Mouse (Mus musculus) MEL-GATA-1-ER (cell line): ENCODE results near the gene Sh2b2.

Experiments
- DNase-seq: peaks from one replicate; pipeline ENCODE4 v3.0.0-alpha.2; 2012; ENCODE audit warnings: low read depth; ENCODE audit errors: extremely low read depth

Gene Sh2b2

DNA sequence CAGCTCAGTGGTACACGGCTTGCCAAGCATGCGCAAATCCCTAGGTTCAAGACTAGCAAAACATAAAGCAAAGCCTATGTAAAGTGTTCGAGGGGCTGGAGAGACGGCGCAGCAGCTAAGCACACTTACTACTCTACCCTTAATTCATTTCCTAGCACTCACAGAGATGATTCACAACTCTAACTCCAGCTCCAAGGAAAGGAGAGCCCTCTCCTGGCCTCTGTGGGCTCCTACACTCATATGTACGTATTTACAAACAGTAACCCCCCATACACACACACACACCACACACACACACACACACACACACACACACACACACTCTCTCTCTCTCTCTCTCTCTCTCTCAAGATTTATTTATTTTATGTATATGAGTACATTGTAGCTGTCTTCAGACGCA, 62.6 kb downstream of the Sh2b2 start:
- DNase-seq: peak; percentile 23

DNA sequence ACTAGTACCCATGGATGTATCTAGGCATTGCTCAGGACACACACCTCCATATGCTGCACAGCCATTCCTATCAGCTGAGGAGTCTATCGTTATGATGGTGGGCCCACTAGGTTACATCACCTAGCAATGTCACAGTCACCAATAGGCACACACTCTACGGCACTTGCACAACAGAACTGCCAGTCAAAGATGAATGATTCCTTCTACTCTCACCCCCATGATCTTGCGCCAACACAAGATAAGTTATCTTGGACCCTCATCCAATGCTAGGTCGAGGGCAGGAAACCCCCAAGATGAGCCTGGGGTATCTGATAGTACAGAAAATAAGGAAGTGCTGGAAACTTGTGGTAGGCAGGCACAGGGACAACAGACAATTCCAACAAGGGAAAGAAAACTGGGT, 63.5 kb downstream of the Sh2b2 start:
- DNase-seq: peak; percentile 73

GRCm38 (mm10) chr5:136182049-136182448, 64.3 kb downstream of the Sh2b2 start:
- no peak for DNase-seq

DNA sequence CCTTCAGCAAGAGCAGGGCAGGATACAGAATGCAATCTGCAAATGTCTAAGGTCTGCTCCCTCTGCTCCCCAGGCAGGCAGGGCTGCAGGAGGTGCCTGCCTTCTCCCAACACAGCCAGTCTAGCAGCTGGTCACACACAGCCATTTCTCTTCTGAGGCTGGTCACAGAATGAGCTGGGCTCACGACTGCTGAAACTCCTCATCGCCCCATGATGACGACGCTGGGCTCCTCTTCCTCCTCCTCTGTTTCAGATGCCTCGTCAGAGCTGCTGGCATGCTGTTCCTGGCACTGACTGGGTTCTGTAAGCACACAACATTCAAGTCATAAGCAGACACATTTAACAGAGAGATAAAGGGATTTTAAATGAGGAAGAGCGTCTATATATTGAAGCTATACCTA, 65.2 kb downstream of the Sh2b2 start:
- DNase-seq: no peak

GRCm38 (mm10) chr5:136179594-136179993, 66.8 kb downstream of the Sh2b2 start:
- DNase-seq: no peak

GRCm38 (mm10) chr5:136173606-136174463, 72.5 kb downstream of the Sh2b2 start:
- peak; percentile 75 for DNase-seq

DNA sequence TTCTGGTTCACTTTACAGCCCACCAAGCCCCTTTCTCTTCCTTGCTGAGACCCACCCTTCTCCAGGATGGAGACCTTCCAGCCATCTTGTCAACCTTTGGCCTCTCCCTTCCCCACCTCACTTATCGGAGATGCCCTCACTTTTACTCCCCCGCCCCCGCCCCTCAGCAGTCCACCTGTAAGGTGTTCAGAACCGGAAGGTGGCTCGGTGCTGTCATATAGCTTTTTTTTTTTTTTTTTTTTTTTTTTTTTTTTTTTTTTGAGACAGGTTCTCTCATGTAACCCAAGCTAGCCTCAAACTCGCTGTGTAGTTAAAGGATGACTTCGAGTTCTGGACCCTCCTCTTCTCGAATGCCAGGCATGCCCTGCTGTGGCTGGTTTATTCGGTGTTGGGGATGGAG, 73.4 kb downstream of the Sh2b2 start:
- DNase-seq: no peak

- peak; percentile 41 for DNase-seq
Observed at GRCm38 (mm10) chr5:136171363-136172341, 74.7 kb downstream of the Sh2b2 start.

DNA sequence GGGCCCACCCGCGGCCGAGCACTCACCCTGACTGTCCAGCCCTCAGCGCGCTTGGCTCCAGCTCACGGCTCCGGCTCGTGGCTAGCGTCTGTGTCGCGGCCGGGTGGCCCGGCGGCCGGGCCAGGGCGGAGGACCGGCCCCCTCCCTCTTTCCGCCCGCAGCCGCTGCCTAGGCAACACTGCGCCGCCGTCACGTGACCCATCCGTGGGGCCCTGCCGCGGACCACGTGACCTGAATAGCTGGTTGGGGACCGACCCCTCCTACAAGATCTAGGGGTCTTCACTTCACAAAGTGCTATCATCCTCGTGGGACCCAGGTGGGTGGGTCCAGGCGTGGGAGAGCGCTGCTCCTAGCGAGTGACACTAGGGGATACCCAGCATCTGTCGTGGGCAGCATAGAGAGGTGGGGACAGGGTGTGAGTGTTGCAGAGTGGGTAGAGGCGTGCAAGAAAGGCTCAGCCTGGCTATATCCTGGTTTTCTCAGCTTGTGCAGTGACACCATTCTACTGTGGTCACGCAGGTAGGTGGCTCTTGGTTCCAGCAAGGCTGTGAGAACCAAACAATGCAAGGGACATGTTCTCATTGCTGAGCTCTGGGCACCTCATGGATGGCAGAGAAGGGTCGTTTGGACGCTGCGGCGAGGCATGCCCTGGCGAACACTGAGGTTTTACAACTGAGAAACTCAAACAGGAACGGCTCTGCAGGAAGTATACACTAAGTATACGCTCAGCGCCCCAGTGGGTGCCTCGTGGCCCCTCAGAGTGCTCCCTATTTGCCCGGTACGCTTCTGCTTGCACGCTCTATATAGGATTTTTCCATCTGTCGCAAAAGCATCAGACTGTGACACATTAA, 75.6 kb downstream of the Sh2b2 start, which contains the start of gene Orai2:
TSS of gene Orai2 (minus strand) at position 202 of the 851 bp plus-strand sequence.
- peak; percentile 36 for DNase-seq

DNA sequence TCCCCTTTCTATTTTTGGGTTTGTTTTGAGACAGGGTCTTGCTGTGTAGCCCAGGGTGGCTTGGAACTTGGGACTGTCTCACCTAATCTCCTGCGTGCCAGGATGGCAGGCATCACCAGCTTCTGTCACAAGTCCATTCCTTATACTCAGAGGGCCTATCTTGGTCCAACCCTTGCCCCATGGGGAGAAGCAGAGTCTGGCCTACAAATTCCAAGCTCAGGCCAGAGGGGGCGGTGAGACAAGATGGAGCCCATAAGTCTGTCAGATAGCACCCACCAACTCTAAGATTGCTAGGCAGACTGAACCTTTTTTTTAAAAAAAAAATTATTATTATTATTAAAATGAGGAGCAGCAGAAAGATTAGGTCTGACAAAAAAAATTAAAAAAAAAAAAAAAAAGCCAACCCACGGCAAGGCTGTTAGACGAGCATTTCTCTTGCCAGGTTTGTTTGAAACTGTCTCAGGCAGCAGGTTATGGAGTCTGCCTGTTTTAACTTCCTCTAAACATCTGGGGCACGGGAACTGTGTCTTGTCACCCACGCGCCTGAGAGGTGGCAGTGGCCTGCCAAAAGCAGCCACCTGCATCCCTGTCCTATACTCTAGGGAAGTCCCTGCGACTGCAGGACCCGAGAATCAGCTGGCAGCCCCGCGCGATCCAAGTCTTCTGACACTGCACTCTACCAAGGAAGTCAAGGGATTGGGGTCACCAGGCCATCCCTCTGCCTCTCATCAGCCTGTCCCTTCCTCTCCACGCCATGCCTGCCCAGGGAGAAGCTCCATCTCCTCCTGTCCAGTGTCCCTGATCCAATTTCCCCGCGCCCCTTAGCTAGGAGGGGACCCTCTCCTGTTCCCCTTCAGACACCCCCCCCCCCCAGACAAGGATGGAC, 76.5 kb downstream of the Sh2b2 start:
- peak; percentile 61 for DNase-seq
